Mouse (Mus musculus): ENCODE measurements around the gene Bcas3.
A peak's percentile ranks its signal among the peaks of the same experiment; 100 is the strongest.

The Bcas3 gene

DNA sequence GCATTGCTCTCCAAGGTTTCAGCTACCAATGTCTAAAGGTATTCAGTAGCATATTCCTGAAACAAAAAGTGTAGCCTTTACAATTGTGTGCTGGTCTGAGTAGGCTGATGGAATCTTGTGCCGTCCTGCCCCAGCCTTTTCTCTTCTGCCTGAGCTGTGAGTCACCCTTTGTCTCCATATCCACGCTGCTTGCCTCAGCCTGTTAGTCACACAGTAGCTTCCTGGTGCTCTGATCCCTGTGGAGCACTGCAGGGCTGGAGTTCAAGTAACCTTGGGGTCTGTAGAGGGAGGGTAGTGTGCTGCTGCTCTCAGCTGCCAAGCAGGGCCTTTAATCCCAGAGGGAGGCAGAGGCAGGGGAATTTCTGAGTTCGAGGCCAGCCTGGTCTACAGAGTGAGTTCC is 14.9 kb downstream of the Bcas3 start:
- DNase-seq (ENCODE audit: inconsistent age in 2 of 2, low spot score in 1 of 2), result peak; percentile 71 to 79

DNA sequence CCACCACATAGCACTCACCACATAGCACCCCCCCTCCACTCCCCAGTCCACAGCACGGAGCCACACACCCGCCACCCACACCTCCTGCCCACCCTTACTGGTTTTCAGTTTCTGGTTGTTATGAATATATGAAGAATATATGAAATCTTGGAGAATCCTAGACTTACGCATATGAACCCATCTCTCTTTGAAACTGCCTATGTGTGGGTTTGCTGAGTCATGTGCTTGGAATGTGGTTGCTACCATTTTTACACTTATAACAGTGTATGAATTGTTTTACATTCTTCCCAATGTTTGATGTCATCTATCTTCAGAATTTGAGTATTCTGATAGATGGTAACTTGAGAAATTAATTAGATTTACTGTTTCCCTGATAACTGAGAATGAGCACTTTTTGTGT is 26.1 kb downstream of the Bcas3 start:
- DNase-seq (ENCODE audit: inconsistent age in 2 of 2, low spot score in 1 of 2), result no peak

DNA sequence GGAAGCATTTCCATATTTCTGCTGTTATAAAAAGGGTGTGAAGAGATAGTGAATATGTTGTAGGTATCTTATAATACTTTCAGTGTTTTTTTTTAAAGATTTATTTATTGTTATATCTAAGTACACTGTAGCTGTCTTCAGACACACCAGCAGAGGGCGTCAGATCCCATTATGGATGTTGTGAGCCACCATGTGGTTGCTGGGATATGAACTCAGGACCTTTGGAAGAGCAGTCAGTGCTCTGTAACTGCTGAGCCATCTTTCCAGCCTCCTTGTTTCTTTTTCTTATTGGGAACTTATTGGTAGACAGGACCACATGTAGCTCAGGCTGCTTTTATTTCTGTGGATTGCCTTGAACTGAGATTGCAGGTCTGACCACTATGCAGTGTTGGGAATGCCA is 27.1 kb downstream of the Bcas3 start:
- DNase-seq (ENCODE audit: inconsistent age in 2 of 2, low spot score in 1 of 2), result no peak

DNA sequence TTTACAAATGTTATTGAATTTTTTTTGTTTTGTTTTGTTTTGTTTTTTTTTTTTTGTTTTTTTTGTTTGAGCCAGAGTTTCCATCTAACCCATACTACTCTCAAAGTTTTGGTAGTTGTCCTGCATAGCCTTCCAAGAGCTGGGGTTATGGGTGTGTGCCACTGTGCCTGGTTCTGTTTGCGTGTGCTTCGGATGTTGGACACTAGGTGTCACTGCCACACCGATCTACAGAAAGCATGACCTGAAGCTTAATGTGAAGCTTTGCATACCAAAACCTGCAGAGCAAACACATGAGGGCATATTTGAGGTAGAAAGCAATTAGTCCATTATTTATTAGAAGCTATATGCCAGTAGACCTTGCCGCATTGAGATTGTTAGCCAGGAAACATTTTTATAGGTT is 29.1 kb downstream of the Bcas3 start:
- peak; percentile 67 to 89 for DNase-seq (ENCODE audit: inconsistent age in 2 of 2, low spot score in 1 of 2)

DNA sequence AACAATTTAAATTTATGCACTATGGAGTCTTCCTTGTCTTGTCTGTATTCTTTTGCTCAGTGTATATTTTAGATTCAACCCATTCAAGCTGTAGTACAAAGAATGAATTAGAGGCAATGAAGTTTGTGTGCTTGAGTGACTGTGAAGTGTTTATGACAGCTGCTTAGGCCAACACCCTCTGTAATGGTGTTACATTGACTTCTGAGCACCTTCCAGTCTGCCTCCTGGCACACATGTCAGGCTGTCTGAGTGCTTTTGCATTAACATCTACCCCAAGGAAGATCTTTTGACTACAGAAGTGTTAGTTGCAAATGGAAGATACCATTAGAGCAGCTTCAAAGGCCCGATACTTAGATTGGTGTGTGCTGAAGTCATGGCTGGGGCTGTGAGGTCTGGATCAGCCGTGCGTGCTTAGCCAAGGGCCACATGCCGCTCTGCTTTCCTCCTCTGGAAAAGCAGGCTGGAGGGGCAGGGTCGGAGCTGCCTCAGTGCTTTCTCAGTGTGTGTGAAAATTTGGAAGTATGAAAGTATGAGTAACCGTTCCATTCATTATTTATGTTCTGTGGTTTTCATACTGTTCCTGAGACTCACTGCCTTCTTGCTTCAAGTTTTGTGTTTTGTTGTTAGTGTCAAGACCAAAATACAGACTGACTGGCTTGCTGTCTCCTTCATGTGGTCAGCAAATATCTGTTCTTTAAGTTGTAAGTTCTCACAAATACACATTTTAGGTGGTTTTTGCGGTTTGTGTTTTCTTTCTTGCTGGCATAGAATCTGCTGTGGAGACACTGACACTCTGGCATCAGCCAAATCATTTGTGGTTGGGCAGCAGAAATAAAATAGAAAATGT is 31.2 kb downstream of the Bcas3 start:
- DNase-seq (ENCODE audit: inconsistent age in 2 of 2, low spot score in 1 of 2), result no peak

DNA sequence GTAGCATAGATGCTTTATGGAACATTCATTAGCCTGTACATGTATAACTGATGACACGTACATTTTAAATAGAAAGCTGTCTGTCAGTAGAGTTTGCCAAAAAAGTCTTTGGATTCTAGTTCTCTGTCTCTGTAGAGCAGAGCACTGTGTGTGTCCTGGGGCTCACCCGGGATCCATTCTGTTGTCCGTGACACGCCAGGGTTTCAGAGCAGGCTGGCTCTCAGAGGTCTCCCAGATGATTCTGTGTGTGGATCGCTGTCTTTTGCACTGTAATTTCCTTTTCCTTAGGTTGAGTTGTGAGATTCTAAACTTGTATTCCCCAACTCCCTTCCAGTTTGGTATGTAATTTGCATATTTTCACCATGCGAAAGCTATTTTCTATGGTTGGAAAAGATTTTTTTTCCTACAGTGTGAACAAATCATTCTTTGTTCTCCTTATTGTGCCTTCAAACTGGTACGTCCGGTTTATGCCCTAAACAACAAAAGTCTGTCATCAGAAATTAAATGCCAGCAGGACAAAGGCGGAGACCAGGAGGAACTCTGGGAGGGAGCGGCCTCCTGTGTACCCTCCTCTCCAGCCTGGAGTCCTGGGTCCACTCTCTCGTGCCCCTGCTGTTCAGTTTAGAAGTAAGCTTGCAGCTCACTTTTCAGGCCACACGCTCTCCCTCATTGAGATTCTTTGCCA is 39.4 kb downstream of the Bcas3 start:
- no peak for DNase-seq (ENCODE audit: inconsistent age in 2 of 2, low spot score in 1 of 2)

DNA sequence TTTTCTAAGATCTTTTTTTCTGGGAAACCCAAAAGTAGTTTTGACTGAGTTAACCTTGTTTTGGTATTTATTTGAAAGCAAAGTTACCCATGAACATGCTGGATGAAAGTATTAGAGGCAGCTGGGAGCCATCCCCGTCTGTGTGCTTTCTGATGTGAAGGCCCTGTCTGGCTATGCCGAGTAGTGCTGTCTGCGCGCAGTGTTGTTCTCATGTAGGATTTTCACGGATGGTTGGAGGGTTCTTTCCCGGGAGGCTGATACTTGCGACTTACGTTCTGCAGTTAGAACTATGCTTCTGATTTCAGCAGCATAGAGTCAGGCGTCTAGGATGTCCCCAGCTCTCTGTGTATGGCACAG is 39.9 kb downstream of the Bcas3 start:
- no peak for DNase-seq (ENCODE audit: inconsistent age in 2 of 2, low spot score in 1 of 2)

DNA sequence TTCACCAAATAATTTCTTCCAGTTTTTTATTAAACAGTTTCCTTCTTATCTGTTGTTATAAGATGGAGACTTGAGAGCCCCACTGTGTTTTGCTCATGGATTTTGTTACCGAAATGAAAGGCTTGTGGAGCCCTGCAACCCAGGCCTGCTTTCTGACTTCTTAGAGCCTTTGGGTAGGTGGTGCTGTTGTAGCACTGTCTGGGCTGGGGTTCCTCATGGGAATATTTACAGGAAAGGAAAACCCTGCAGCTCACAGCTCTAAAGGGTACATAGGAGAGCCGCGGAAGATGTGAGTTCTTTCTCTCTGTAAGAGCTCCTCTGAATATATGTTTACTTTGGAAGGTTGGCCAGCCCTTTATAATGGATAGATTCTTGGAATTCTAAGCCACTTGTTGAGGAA is 41.0 kb downstream of the Bcas3 start:
- DNase-seq (ENCODE audit: inconsistent age in 2 of 2, low spot score in 1 of 2), result no peak

DNA sequence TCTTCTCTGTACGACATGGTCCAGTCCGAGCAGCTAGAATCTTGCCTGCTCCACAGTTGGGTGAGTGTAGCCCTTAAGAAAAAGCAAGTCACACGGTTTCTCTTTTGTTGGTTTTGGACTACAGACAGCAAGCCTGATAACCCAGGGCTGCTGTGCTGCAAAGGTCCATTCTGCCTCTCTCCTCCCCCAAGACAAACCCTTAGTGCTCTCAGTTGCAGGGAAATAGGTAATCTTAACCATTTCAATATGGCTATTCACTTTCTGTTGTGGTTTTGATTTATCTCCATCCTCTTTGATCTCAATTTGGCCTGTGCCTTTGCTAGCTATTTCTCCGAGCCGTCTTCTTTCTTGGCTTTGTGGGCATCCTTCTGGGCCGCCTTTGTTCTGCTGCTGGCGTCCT is 42.4 kb downstream of the Bcas3 start:
- DNase-seq (ENCODE audit: inconsistent age in 2 of 2, low spot score in 1 of 2), result no peak

DNA sequence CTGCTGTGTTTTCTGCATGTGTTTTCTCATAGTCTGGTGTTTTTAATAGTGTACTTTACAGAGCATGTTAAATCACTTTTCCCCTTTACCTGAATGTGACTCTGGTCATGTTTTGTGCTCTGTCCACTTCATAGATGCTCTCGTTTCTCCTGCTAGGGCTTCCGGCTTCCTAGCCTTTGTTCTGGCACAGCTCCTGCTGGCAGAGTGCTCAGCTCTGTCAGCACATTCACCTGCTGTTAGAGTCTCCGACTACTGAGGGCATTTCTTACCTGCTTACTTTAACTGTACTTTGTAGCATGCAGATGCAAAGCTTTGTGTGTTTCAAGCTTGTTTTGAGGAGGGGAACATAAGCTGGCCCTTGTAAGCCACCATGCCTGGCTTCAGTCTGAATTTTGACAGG is 53.6 kb downstream of the Bcas3 start:
- no peak for DNase-seq (ENCODE audit: inconsistent age in 2 of 2, low spot score in 1 of 2)

DNA sequence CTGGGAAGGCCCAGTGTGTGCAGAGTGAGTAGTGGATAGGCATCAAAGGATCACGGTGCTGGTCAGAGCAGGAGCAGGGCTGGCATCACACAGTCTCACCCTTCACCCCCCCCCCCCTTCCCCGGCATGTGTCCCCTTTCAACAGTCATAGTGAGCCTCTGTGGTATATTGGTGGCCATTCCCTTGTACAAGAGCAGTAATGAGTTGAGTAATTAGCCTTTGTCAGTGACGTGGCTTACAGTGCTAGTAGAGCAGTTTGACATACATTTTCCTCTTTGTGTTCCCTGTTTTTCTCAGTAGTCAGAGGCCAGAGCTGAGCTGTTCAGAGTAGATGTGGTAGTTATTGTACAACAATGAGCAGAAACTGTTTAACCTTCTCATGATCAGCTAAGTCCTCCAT is 54.7 kb downstream of the Bcas3 start:
- no peak for DNase-seq (ENCODE audit: inconsistent age in 2 of 2, low spot score in 1 of 2)

DNA sequence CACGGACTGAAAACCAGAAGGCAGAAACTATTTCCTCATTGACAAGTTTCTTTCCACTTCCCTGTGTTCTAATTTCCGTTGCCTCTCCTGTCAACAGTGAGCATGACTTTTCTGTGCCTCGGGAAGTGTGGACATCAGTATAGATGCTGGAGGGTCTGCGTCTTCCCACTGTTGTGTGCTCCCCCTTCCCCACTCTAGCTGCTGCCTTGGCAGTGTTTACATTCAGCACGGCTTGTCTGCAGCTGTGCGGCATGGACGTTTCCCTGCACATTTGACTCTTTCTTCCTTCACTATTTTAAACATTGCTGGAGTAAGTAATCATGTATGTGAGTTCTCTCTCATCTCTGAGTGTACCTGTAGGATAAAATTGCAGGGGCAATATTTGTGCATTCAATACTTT is 59.4 kb downstream of the Bcas3 start:
- no peak for DNase-seq (ENCODE audit: inconsistent age in 2 of 2, low spot score in 1 of 2)

DNA sequence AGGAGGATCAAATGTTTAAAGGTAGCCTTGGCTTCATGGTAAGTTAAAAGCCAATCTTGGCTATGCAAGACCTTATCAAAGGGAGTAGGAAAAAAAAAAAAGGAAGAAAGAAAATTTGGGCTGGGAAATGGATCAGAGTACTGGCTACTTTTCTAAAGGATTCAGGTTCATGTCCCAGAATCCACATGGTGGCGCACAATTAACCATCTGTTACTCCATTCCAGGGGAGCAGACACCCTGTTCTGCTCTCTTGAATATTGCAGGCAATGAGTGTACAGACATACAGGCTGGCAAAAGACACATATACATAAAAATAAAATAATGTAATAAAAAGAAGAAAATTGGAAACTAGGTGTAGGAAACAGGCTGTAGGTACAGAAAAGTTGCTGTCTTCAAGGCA is 61.5 kb downstream of the Bcas3 start:
- no peak for DNase-seq (ENCODE audit: inconsistent age in 2 of 2, low spot score in 1 of 2)

DNA sequence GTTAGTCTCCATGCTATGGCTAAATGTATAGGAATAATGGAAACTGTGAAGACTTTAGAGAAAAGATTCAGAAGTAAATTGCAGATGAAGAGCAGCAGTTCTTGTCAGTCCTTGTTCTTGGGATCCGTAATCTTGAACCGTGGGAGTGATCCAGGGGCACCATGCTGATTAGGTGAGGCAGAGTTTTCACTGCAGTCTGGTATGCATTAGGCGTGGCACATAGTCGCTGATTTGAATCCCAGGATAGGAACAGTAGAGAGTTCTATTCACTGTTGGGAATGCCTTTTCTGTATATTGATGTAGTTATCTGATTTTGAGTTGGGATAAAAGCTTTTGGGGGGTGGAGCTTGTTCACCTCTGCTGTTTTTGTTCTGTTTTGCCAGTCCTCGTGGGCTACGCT is 74.4 kb downstream of the Bcas3 start:
- DNase-seq (ENCODE audit: inconsistent age in 2 of 2, low spot score in 1 of 2), result no peak

DNA sequence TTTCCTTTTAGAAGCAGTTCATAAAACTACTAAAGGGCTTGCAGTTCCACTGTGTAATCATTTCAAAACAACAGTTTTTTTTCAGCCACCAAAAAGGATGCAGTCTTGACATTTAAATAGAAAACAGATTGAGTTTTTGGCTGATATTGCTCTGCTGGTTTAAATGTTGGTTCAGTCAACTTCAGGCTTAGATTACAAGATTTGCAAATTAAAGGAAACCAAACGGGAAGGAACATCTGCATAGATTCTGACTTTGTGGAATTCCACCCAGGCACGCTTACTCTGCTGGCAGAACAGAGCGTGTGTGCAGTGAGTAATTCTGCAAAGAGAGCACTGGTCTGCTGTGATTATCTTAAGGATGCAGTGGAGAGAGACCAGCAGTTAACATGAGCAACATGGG is 75.3 kb downstream of the Bcas3 start:
- no peak for DNase-seq (ENCODE audit: inconsistent age in 2 of 2, low spot score in 1 of 2)

DNA sequence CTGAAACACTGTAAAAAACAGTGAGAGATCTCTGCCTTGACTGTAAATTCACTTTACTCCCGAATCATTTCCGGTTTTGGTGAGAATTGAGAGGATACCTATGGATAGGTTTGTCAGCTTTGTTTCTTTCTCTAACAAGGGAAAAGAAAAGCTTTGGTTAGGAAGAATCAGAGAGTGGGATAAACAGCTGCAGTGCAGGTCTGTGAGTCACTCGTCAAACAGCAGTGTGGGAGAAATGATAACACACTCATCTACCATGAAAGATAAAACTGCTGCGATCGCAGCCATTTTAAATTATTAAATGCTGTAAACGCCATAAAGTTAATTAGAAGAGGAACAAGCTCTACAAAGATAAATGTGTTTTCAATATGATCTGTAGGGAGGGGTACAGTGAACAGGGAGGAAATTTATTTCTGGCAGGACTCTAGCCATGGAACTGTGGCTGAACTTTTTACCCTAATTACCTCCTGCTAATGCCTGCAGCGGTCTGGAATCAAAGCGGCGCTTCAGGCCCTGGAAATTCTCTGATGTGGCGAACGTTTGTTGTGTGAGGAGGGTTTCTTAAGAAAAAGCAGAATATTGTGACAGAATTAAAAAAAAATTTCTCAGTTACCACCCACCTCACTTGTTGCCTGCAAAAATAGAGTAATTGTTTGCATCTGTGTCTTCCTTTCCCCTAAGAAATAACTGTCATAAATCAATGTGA is 77.9 kb downstream of the Bcas3 start:
- peak in 1 of 2 experiments; percentile 34 for DNase-seq (ENCODE audit: inconsistent age in 2 of 2, low spot score in 1 of 2)

DNA sequence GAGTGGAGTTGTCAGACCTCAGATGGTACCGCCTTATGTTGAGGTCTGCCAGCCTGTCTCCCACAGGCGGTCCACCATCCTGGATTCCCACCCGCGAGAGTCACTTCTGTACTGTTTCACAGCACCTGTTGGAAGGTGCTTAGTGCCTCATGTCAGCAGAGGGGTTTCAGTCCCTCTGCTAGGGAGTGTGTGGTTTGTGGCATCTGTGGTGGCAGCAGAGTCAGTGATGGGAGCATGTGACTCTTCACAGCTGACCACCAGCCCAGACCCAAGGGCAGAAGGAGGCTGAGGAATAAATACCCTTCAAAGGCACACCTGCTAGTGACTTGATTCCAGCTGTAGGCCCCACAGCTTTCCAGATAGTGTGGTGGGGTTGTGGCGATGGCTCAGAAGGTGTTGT is 94.4 kb downstream of the Bcas3 start:
- DNase-seq (ENCODE audit: inconsistent age in 2 of 2, low spot score in 1 of 2), result no peak

DNA sequence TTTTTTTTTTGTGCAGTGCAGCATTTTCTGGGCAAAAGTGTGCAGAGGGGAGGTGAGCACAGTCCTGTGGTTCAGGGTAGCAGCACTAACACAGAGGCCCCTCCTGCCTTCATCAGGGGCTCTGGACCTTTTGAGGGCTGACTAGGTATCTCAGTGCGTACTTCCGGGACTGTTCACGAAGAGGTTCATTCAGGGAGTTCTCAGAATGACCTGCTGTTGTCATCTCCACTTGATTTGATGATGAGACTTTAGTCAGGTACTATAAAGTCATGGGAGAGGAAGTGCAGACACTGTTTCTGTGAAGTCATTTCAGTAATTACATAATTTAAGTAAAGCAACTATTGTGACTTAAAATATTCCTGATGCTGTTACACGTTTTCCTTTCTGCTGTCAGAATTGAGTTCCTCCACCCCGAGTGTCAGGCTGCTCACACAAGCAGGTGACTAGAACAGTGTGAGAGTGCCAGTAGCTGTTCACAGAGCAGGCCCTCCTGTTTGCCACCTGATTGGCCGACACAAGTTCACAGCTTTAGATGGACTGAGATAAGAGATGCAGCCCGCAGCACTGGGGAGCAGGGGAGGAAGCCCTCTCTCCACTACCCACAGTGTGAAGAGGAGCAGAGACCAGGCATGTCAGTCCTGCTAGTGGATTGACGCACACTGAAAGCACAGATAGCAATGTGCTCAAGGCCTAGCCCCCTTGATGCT is 100.8 kb downstream of the Bcas3 start:
- DNase-seq (ENCODE audit: inconsistent age in 2 of 2, low spot score in 1 of 2), result no peak

DNA sequence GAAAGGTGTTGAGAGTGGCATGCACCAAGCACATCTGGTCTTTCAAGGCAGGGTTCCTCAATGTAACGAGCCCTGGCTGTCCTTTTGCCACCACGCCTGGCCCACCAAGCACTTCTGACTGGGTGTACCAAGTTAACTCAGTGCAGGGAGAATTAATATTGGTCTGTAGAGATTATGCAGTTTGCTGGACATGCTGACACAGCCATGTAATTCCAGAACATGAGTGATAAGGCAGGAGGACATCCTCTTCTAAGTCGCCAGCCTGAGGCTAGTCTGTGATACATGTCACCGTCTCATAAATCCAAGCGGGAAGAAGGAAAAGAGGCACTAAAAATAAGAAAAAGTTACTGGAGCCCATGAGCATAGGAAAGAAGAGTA is 101.3 kb downstream of the Bcas3 start:
- no peak for DNase-seq (ENCODE audit: inconsistent age in 2 of 2, low spot score in 1 of 2)

DNA sequence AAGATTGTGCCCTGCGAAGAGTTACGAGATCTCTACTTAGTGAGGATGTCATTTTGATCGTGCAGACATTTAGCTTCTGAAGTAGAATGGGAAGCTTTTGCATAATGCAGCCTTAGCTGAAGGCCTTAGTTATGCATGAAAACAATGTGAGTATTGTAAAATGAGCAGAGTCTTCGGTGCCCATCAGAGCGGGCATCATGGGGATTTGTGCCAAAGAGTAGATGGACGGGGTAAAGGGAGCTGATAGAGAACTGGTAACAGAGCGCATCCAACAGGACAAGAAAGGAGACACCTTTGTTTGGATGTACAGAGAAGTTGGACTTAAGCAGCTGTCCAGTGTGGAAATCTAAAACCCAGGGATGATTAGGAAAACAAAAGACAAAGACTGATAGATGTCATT is 108.6 kb downstream of the Bcas3 start:
- no peak for DNase-seq (ENCODE audit: inconsistent age in 2 of 2, low spot score in 1 of 2)

DNA sequence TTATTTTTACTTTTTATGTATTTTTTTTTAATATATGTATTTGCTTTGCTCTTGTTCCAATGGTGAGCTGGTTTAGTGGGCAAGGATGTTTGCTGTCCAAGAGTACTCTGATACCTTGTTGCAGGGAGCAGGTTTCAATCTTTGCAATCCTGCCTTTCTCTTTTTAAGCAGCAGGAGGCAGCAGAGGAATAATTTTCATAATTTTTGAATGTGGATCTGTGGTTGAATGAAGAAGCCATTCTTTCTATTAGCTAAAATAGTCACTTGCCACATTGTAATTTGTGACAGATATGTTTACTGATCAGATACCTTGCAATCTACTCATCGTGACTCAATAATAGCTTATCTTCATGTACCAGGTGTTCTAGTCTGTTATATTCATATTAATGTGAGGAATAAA is 116.6 kb downstream of the Bcas3 start:
- peak; percentile 13 to 87 for DNase-seq (ENCODE audit: inconsistent age in 2 of 2, low spot score in 1 of 2)

DNA sequence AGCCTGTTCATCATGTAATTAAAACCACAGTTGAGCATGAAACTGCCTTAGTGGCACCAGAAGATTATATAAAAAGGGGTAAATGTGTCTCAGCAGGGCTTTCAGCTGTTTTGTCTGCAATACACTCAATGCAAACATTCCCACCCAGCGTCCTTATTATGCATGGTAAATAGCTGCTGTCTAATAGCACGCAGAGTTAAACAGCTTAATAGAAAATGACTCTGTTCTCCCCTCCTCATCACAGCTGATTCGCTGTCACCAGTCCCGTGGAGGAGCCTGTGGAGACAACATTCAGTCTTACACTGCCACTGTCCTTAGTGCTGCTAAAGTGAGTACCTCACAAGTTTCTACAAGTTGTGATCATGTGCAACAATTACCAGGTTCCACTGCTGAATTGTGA is 117.5 kb downstream of the Bcas3 start:
- DNase-seq (ENCODE audit: inconsistent age in 2 of 2, low spot score in 1 of 2), result no peak
